Mouse (Mus musculus): ENCODE results near the gene Bcl7b. TPM values are rescaled to one million over a fixed set of nuclear protein-coding genes. Genes with fewer than 3 reads are reported as not detected.
"Not testable (repeated sequence)": the region's sequence is repeated elsewhere in the genome, so short reads cannot be mapped to it uniquely, and the experiment has no call there.

Gene Bcl7b
- total RNA-seq, 1 experiment = 17.5 TPM

DNA sequence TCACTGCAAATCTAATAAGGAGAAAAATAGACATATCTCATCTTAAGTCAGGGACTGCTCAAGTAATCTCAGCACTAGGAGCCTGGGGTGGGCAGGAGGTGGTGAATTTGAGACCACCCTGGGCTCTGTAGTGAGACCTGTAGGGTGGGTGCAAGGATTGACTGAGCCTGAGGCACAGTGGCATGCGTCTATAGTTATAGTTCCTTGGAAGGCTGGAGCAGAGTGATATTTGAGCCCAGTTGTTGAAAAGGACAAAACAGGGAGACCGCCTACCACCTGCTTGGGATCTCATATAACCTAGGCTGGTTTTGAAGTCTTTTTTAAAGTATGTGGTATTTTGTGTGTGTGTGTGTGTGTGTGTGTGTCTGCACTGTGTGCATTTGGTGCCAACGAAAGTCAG, 56.1 kb downstream of the Bcl7b start:
- Histone ChIP-seq H3K27ac (ENCODE audit: insufficient read depth, low read depth, low read length, poor library complexity, severe bottlenecking) (no peak overlapping the region), H3K36me3 (ENCODE audit: control insufficient read depth, insufficient read depth, low read length, poor library complexity, severe bottlenecking) (peaks cover 39% of the 10 kb centered on the region), H3K4me1 (ENCODE audit: control insufficient read depth in 2 of 2, insufficient read depth in 2 of 2, low read length in 2 of 2, poor library complexity in 1 of 2) (peaks cover 0 to 7% of the 10 kb centered on the region in 2 experiments; a peak in 2 of 4 replicates), H3K4me3 (ENCODE audit: insufficient read depth in 1 of 2, low read depth in 1 of 2, low read length in 2 of 2, poor library complexity in 1 of 2, severe bottlenecking in 1 of 2) (no peak overlapping the region), H3K9me3 (ENCODE audit: control insufficient read depth, insufficient read depth, low read depth, low read length) (no peaks in the 10 kb centered on the region), H3K9ac (ENCODE audit: insufficient read depth, low read depth, low read length, poor library complexity, severe bottlenecking) (no peak overlapping the region)
- in situ Hi-C loops (cut with MboI; ENCODE audit: low sequenced_read_pairs in 2 of 2, unreplicated experiment in 2 of 2) = no loop called here
- TF ChIP-seq CHD2 (IDR thresholded peaks at IDR 0.05; ENCODE audit: low read depth, low read length) = no peak
- TF ChIP-seq MAFK (IDR thresholded peaks at IDR 0.05; ENCODE audit: insufficient read depth, low read depth, low read length) = no peak
- no peak for TF ChIP-seq HCFC1 (IDR thresholded peaks at IDR 0.05; ENCODE audit: borderline replicate concordance, insufficient read depth, low read length)
- no peak for TF ChIP-seq ZC3H11A (IDR thresholded peaks at IDR 0.05; ENCODE audit: borderline replicate concordance, low read depth, low read length)
- TF ChIP-seq ZNF384 (IDR thresholded peaks at IDR 0.05; ENCODE audit: low read depth, low read length) = no peak
- no peak for DNase-seq (ENCODE audit: low read depth, low spot score)

DNA sequence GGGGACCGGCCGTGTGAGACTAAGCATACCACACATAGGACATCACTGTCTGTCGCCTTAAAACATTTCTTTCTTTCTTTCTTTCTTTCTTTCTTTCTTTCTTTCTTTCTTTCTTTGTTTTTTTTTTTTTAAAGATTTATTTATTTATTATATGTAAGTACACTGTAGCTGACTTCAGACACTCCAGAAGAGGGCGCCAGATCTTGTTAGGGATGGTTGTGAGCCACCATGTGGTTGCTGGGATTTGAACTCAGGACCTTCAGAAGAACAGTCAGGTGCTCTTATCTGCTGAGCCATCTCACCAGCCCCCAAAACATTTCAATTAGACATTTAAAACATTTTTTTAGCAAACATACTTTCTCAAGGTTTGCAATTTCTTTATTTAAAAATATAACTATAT, 57.8 kb downstream of the Bcl7b start:
- DNase-seq (ENCODE audit: low read depth, low spot score); H3K27ac ChIP-seq (ENCODE audit: insufficient read depth, low read depth, low read length, poor library complexity, severe bottlenecking); in situ Hi-C loops (cut with MboI; ENCODE audit: low sequenced_read_pairs in 2 of 2, unreplicated experiment in 2 of 2); H3K9ac ChIP-seq (ENCODE audit: insufficient read depth, low read depth, low read length, poor library complexity, severe bottlenecking); H3K4me1 ChIP-seq (ENCODE audit: control insufficient read depth in 2 of 2, insufficient read depth in 2 of 2, low read length in 2 of 2, poor library complexity in 1 of 2); H3K9me3 ChIP-seq (ENCODE audit: control insufficient read depth, insufficient read depth, low read depth, low read length); H3K4me3 ChIP-seq (ENCODE audit: insufficient read depth in 1 of 2, low read depth in 1 of 2, low read length in 2 of 2, poor library complexity in 1 of 2, severe bottlenecking in 1 of 2): not testable (repeated sequence)
- peaks cover 44% of the 10 kb centered on the region for H3K36me3 ChIP-seq (ENCODE audit: control insufficient read depth, insufficient read depth, low read length, poor library complexity, severe bottlenecking)

DNA sequence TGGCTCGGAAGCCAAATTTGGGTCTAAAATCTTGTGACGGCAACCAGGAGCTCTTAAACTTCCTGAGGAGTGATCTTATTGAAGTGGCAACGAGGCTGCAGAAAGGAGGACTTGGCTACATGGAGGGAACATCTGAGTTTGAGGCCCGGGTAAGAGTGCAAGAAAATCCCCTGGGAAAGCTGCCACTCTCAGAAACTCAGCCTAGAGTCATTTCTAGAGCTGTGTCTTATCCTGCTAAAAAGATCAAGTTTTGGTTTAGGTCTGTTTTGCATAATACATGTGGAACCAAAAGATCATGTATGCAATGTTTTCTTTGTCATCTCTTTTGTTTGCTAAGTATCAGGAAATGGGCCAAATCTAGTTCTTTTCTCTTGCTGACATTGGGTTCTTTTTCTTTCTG, 62.1 kb downstream of the Bcl7b start:
- Histone ChIP-seq H3K36me3 (ENCODE audit: control insufficient read depth, insufficient read depth, low read length, poor library complexity, severe bottlenecking) (peaks cover 55% of the 10 kb centered on the region), H3K9me3 (ENCODE audit: control insufficient read depth, insufficient read depth, low read depth, low read length) (no peaks in the 10 kb centered on the region), H3K4me3 (ENCODE audit: insufficient read depth in 1 of 2, low read depth in 1 of 2, low read length in 2 of 2, poor library complexity in 1 of 2, severe bottlenecking in 1 of 2) (no peak overlapping the region), H3K9ac (ENCODE audit: insufficient read depth, low read depth, low read length, poor library complexity, severe bottlenecking) (no peak overlapping the region), H3K27ac (ENCODE audit: insufficient read depth, low read depth, low read length, poor library complexity, severe bottlenecking) (no peak overlapping the region), H3K4me1 (ENCODE audit: control insufficient read depth in 2 of 2, insufficient read depth in 2 of 2, low read length in 2 of 2, poor library complexity in 1 of 2) (no peaks in the 10 kb centered on the region)
- in situ Hi-C loops (cut with MboI; ENCODE audit: low sequenced_read_pairs in 2 of 2, unreplicated experiment in 2 of 2) = no loop called here
- TF ChIP-seq ZC3H11A (IDR thresholded peaks at IDR 0.05; ENCODE audit: borderline replicate concordance, low read depth, low read length) = no peak
- no peak for TF ChIP-seq CHD2 (IDR thresholded peaks at IDR 0.05; ENCODE audit: low read depth, low read length)
- TF ChIP-seq ZNF384 (IDR thresholded peaks at IDR 0.05; ENCODE audit: low read depth, low read length) = no peak
- no peak for TF ChIP-seq HCFC1 (IDR thresholded peaks at IDR 0.05; ENCODE audit: borderline replicate concordance, insufficient read depth, low read length)
- no peak for TF ChIP-seq MAFK (IDR thresholded peaks at IDR 0.05; ENCODE audit: insufficient read depth, low read depth, low read length)
- no peak for DNase-seq (ENCODE audit: low read depth, low spot score)

Other genes starting within 250 kb of the Bcl7b start
- 15.6 and 17.3 TPM in 2 replicates for gene Mettl27, start 235.9 kb upstream of the Bcl7b start, total RNA-seq (2012; rRNA removed)
- gene Cldn4, start 221.3 kb upstream of the Bcl7b start, total RNA-seq (2012; rRNA removed) = 150 and 350 TPM in 2 replicates
- gene Cldn3, start 182.1 kb upstream of the Bcl7b start, total RNA-seq (2012; rRNA removed) = 8.4 and 24.1 TPM in 2 replicates
- gene Abhd11, start 159.1 kb upstream of the Bcl7b start, total RNA-seq (2012; rRNA removed) = 64.8 and 105 TPM in 2 replicates
- gene Stx1a, start 144.8 kb upstream of the Bcl7b start, total RNA-seq (2012; rRNA removed) = 9.5 and 14.6 TPM in 2 replicates
- 6.2 and 8.3 TPM in 2 replicates for gene Dnajc30, start 104.1 kb upstream of the Bcl7b start, total RNA-seq (2012; rRNA removed)
- gene Bud23, start 103.3 kb upstream of the Bcl7b start, total RNA-seq (2012; rRNA removed) = 110 and 112 TPM in 2 replicates
- gene Vps37d, start 90.0 kb upstream of the Bcl7b start, total RNA-seq (2012; rRNA removed) = 2.0 and 3.0 TPM in 2 replicates
- gene Mlxipl, start 78.4 kb upstream of the Bcl7b start, total RNA-seq (2012; rRNA removed) = 7.6 and 11.7 TPM in 2 replicates
- gene Tbl2, start 18.6 kb upstream of the Bcl7b start, total RNA-seq (2012; rRNA removed) = 49.6 and 99.0 TPM in 2 replicates
- 63.1 and 70.1 TPM in 2 replicates for gene Baz1b, start 19.0 kb downstream of the Bcl7b start, total RNA-seq (2012; rRNA removed)
- 9.4 and 18.2 TPM in 2 replicates for gene Fzd9, start 82.9 kb downstream of the Bcl7b start, total RNA-seq (2012; rRNA removed)
- gene Fkbp6, start 181.8 kb downstream of the Bcl7b start, total RNA-seq (2012; rRNA removed) = 6.4 and 20.1 TPM in 2 replicates
- gene Trim50, start 185.0 kb downstream of the Bcl7b start, total RNA-seq (2012; rRNA removed) = 0.11 TPM in 1 of 2 replicates, not detected in the other
- gene Nsun5, start 201.7 kb downstream of the Bcl7b start, total RNA-seq (2012; rRNA removed) = 40.2 and 54.5 TPM in 2 replicates
- 36.4 and 39.1 TPM in 2 replicates for gene Pom121, start 226.3 kb downstream of the Bcl7b start, total RNA-seq (2012; rRNA removed)

All from ES-E14 (cell line).